Mouse (Mus musculus): ENCODE measurements around the gene Bcl3.

The Bcl3 gene

GRCm38 (mm10) chr7:19822604-19823058 lies at the start of gene Bcl3:
Gene Bcl3, minus strand, starts transcription at chr7:19822770.
- DNase-seq (ENCODE audit: low spot score in 2 of 2) = no peak

GRCm38 (mm10) chr7:19871943-19872601 lies 49.5 kb upstream of the Bcl3 start:
- DNase-seq (ENCODE audit: low spot score in 2 of 2) = no peak

GRCm38 (mm10) chr7:19871137-19871621 lies 48.6 kb upstream of the Bcl3 start:
- no peak for DNase-seq (ENCODE audit: low spot score in 2 of 2)

- DNase-seq (ENCODE audit: low spot score in 2 of 2) = no peak
Measured at GRCm38 (mm10) chr7:19867751-19868399, 45.3 kb upstream of the Bcl3 start.

GRCm38 (mm10) chr7:19866490-19866889 lies 43.9 kb upstream of the Bcl3 start:
- no peak for DNase-seq (ENCODE audit: low spot score in 2 of 2)

- no peak for DNase-seq (ENCODE audit: low spot score in 2 of 2)
Measured at GRCm38 (mm10) chr7:19865246-19866036, 42.9 kb upstream of the Bcl3 start.

- no peak for DNase-seq (ENCODE audit: low spot score in 2 of 2)
Measured at GRCm38 (mm10) chr7:19864241-19864640, 41.7 kb upstream of the Bcl3 start.

- DNase-seq (ENCODE audit: low spot score in 2 of 2) = no peak
Measured at GRCm38 (mm10) chr7:19861199-19861598, 38.6 kb upstream of the Bcl3 start, which contains the start of gene Ceacam16. Gene Ceacam16, minus strand, starts transcription at chr7:19861299.

- DNase-seq (ENCODE audit: low spot score in 2 of 2) = no peak
Measured at GRCm38 (mm10) chr7:19859740-19860139, 37.2 kb upstream of the Bcl3 start.

- no peak for DNase-seq (ENCODE audit: low spot score in 2 of 2)
Measured at GRCm38 (mm10) chr7:19856283-19856682, 33.7 kb upstream of the Bcl3 start.

GRCm38 (mm10) chr7:19855663-19856062 lies 33.1 kb upstream of the Bcl3 start:
- no peak for DNase-seq (ENCODE audit: low spot score in 2 of 2)

- DNase-seq (ENCODE audit: low spot score in 2 of 2) = no peak
Measured at GRCm38 (mm10) chr7:19853526-19853925, 31.0 kb upstream of the Bcl3 start.

- peak; percentile 12 to 24 for DNase-seq (ENCODE audit: low spot score in 2 of 2)
Measured at GRCm38 (mm10) chr7:19851858-19852570, 29.4 kb upstream of the Bcl3 start, which contains the start of gene Gm19345. Gene Gm19345, plus strand, starts transcription at chr7:19852003.

GRCm38 (mm10) chr7:19844521-19845171 lies 22.1 kb upstream of the Bcl3 start:
- no peak for DNase-seq (ENCODE audit: low spot score in 2 of 2)

GRCm38 (mm10) chr7:19843561-19843960 lies 21.0 kb upstream of the Bcl3 start:
- DNase-seq (ENCODE audit: low spot score in 2 of 2) = peak; percentile 17 to 33

- no peak for DNase-seq (ENCODE audit: low spot score in 2 of 2)
Measured at GRCm38 (mm10) chr7:19842885-19843504, 20.4 kb upstream of the Bcl3 start.

- no peak for DNase-seq (ENCODE audit: low spot score in 2 of 2)
Measured at GRCm38 (mm10) chr7:19841686-19842413, 19.3 kb upstream of the Bcl3 start.

GRCm38 (mm10) chr7:19840936-19841335 lies 18.4 kb upstream of the Bcl3 start:
- DNase-seq (ENCODE audit: low spot score in 2 of 2) = no peak

GRCm38 (mm10) chr7:19840371-19840770 lies 17.8 kb upstream of the Bcl3 start:
- no peak for DNase-seq (ENCODE audit: low spot score in 2 of 2)

GRCm38 (mm10) chr7:19836843-19837242 lies 14.3 kb upstream of the Bcl3 start:
- DNase-seq (ENCODE audit: low spot score in 2 of 2) = no peak
